Comparison of ENCODE assay signal across 7 mouse cellular contexts in the genomic region with DNA sequence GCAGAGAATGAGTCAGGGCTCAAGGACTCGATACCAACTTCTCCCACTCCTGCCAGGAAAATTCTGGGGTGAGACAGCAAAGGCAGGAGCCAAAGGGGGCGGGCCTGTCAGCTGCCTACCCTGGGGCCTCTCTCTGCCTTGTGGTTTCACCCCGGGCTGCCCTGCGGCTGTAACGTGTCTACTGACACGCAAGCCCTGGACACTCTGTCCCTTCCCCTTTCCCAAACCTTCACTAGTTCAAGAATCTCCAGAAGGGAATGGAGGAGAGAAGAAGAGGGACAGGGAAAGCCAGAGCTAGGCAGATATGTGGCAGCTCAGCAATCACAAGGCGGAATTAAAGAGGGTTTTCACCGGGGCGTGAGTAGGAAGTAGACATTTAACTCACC. TPM values are rescaled to one million over a fixed set of nuclear protein-coding genes. Genes with fewer than 3 reads are reported as not detected.
A peak's percentile ranks its signal among the peaks of the same experiment; 100 is the strongest.
DNase-seq lines count a peak whose midpoint lies in the region; ATAC-seq and TF ChIP-seq lines count a peak whose summit lies in the region.

No protein-coding gene starts in this region.

- H3K4me1 ChIP-seq in ES-E14 (ENCODE audit: control insufficient read depth in 2 of 2, insufficient read depth in 2 of 2, low read length in 2 of 2, poor library complexity in 1 of 2), result peaks cover 4 to 5% of the 10 kb centered on the region in 2 experiments; a peak in 2 of 4 replicates
- peaks cover 8% of the 10 kb centered on the region; the same call in 1 of the 2 replicates for H3K4me1 ChIP-seq in embryonic facial prominence, embryonic 14.5 days (ENCODE audit: control insufficient read depth, insufficient read depth, low read length)
- peaks cover 30% of the 10 kb centered on the region for H3K4me1 ChIP-seq in heart, embryonic 15.5 days (replicated peaks)
- H3K4me1 ChIP-seq in lung, embryonic 14.5 days (ENCODE audit: insufficient read depth), result no peaks in the 10 kb centered on the region
- H3K4me1 ChIP-seq in neural tube, embryonic 14.5 days (ENCODE audit: control insufficient read depth, insufficient read depth, low read length), result peaks cover 5% of the 10 kb centered on the region; the same call in 1 of the 2 replicates

- H3K36me3 ChIP-seq in ES-E14 (ENCODE audit: control insufficient read depth, insufficient read depth, low read length, poor library complexity, severe bottlenecking), result no peaks in the 10 kb centered on the region
- H3K36me3 ChIP-seq in embryonic facial prominence, embryonic 14.5 days (ENCODE audit: control insufficient read depth, insufficient read depth, low read length), result no peaks in the 10 kb centered on the region
- no peaks in the 10 kb centered on the region for H3K36me3 ChIP-seq in heart, embryonic 15.5 days
- no peaks in the 10 kb centered on the region for H3K36me3 ChIP-seq in lung, embryonic 14.5 days (ENCODE audit: insufficient read depth)
- no peaks in the 10 kb centered on the region for H3K36me3 ChIP-seq in neural tube, embryonic 14.5 days (ENCODE audit: control insufficient read depth, insufficient read depth, low read length)

- ATAC-seq in embryonic facial prominence, embryonic 14.5 days (ENCODE audit: low read depth), result 0 out of 2 replicates have a peak, but pooled peaks have one; percentile 28
- ATAC-seq in heart, embryonic 15.5 days (replicated peaks; ENCODE audit: insufficient number of reproducible peaks, insufficient read depth, low FRiP score, low read depth), result peak; percentile 83; the same call in 1 of the 2 replicates
- ATAC-seq in lung, embryonic 14.5 days (ENCODE audit: insufficient read depth), result peak; percentile 91
- ATAC-seq in neural tube, embryonic 14.5 days (ENCODE audit: low read depth), result no peak

- peak overlapping the region; percentile 67 to 74 for H3K4me3 ChIP-seq in ES-E14 (ENCODE audit: insufficient read depth in 1 of 2, low read depth in 1 of 2, low read length in 2 of 2, poor library complexity in 1 of 2, severe bottlenecking in 1 of 2)
- H3K4me3 ChIP-seq in embryonic facial prominence, embryonic 14.5 days (ENCODE audit: low read depth, low read length), result peak overlapping the region; percentile 44
- peak overlapping the region; percentile 56 for H3K4me3 ChIP-seq in heart, embryonic 15.5 days
- peak overlapping the region; percentile 40 for H3K4me3 ChIP-seq in lung, embryonic 14.5 days (ENCODE audit: low read depth, low read length)
- H3K4me3 ChIP-seq in neural tube, embryonic 14.5 days (ENCODE audit: low read depth, low read length), result peak overlapping the region; percentile 28

- H3K27ac ChIP-seq in ES-E14 (ENCODE audit: insufficient read depth, low read depth, low read length, poor library complexity, severe bottlenecking), result peak overlapping the region; percentile 93
- H3K27ac ChIP-seq in embryonic facial prominence, embryonic 14.5 days (replicated peaks; ENCODE audit: low read depth, low read length), result peak overlapping the region; percentile 31
- peak overlapping the region; percentile 92 for H3K27ac ChIP-seq in heart, embryonic 15.5 days
- H3K27ac ChIP-seq in lung, embryonic 14.5 days (ENCODE audit: low read depth), result peak overlapping the region; percentile 90
- no peak overlapping the region for H3K27ac ChIP-seq in neural tube, embryonic 14.5 days (ENCODE audit: low read depth, low read length)

- H3K9ac ChIP-seq in ES-E14 (ENCODE audit: insufficient read depth, low read depth, low read length, poor library complexity, severe bottlenecking), result peak overlapping the region; percentile 84
- H3K9ac ChIP-seq in embryonic facial prominence, embryonic 14.5 days (ENCODE audit: low read depth, low read length), result peak overlapping the region; percentile 57
- H3K9ac ChIP-seq in heart, embryonic 15.5 days, result peak overlapping the region; percentile 59
- H3K9ac ChIP-seq in lung, embryonic 14.5 days, result peak overlapping the region; percentile 64
- H3K9ac ChIP-seq in neural tube, embryonic 14.5 days (replicated peaks; ENCODE audit: low read depth, low read length), result peak overlapping the region; percentile 39; the same call in 1 of the 2 replicates

- 1% methylated on average over 9 of the region's 9 CpGs for WGBS in embryonic facial prominence, embryonic 14.5 days
- WGBS in heart, embryonic 15.5 days, result 2% methylated on average over 9 of the region's 9 CpGs
- under 1% methylated on average over 9 of the region's 9 CpGs for WGBS in lung, embryonic 14.5 days
- WGBS in neural tube, embryonic 14.5 days, result 5% methylated on average over 9 of the region's 9 CpGs

- TF ChIP-seq CTCF in lung, embryonic 14.5 days (IDR thresholded peaks at IDR 0.05; ENCODE audit: low read depth), result no peak

- no peaks in the 10 kb centered on the region for H3K9me3 ChIP-seq in ES-E14 (ENCODE audit: control insufficient read depth, insufficient read depth, low read depth, low read length)
- no peaks in the 10 kb centered on the region for H3K9me3 ChIP-seq in embryonic facial prominence, embryonic 14.5 days (ENCODE audit: control insufficient read depth, low read length)
- no peaks in the 10 kb centered on the region for H3K9me3 ChIP-seq in heart, embryonic 15.5 days (replicated peaks)
- H3K9me3 ChIP-seq in lung, embryonic 14.5 days (ENCODE audit: low read depth, low read length), result no peaks in the 10 kb centered on the region
- H3K9me3 ChIP-seq in neural tube, embryonic 14.5 days (ENCODE audit: control insufficient read depth, low read length), result no peaks in the 10 kb centered on the region

- H3K27me3 ChIP-seq in embryonic facial prominence, embryonic 14.5 days (replicated peaks; ENCODE audit: control insufficient read depth, insufficient read depth, low read length), result no peaks in the 10 kb centered on the region
- H3K27me3 ChIP-seq in heart, embryonic 15.5 days, result no peaks in the 10 kb centered on the region
- H3K27me3 ChIP-seq in lung, embryonic 14.5 days (ENCODE audit: insufficient read depth, low read length), result no peaks in the 10 kb centered on the region
- no peaks in the 10 kb centered on the region for H3K27me3 ChIP-seq in neural tube, embryonic 14.5 days (ENCODE audit: control insufficient read depth, insufficient read depth, low read length)

- DNase-seq in ES-E14 (ENCODE audit: low read depth, low spot score), result no peak
- peak; percentile 94 for DNase-seq in adrenal gland, adult 8-10 months
- DNase-seq in embryonic facial prominence, embryonic 14.5 days (ENCODE audit: low spot score), result peak; percentile 77
- peak; percentile 61 for DNase-seq in kidney, postnatal 10 days
- peak; percentile 87 for DNase-seq in lung, embryonic 14.5 days

- in situ Hi-C loops in ES-E14 (cut with MboI; ENCODE audit: low sequenced_read_pairs in 2 of 2, unreplicated experiment in 2 of 2), result no loop called here

- peak overlapping the region; percentile 84 for H3K4me2 ChIP-seq in embryonic facial prominence, embryonic 14.5 days (ENCODE audit: low read depth, low read length)
- H3K4me2 ChIP-seq in heart, embryonic 15.5 days, result peak overlapping the region; percentile 86
- H3K4me2 ChIP-seq in lung, embryonic 14.5 days, result peak overlapping the region; percentile 89
- peak overlapping the region; percentile 69 for H3K4me2 ChIP-seq in neural tube, embryonic 14.5 days (ENCODE audit: low read depth, low read length)

TF ChIP-seq in ES-E14, 5 proteins besides CTCF, POLR2A, EP300 and RAD21:
- no peak for TF ChIP-seq ZNF384 (IDR thresholded peaks at IDR 0.05; ENCODE audit: low read depth, low read length)
- no peak for TF ChIP-seq ZC3H11A (IDR thresholded peaks at IDR 0.05; ENCODE audit: borderline replicate concordance, low read depth, low read length)
- TF ChIP-seq MAFK (IDR thresholded peaks at IDR 0.05; ENCODE audit: insufficient read depth, low read depth, low read length), result no peak
- TF ChIP-seq CHD2 (IDR thresholded peaks at IDR 0.05; ENCODE audit: low read depth, low read length), result no peak
- TF ChIP-seq HCFC1 (IDR thresholded peaks at IDR 0.05; ENCODE audit: borderline replicate concordance, insufficient read depth, low read length), result no peak
TF ChIP-seq in ES-E14: peak in this region for 0.

RNA-seq across cellular contexts. Expression of a gene that starts 6.1 kb away (rescaled TPM):
- total RNA-seq in ES-E14 (2012; rRNA removed), result 53.8 and 76.8 TPM in 2 replicates
- 10 to 100 TPM; 31.1 to 42.8 (median 35.9) TPM for total RNA-seq in adrenal gland, adult 8-10 months (2022)
- 35.2 and 37.8 TPM in 2 replicates for polyA plus RNA-seq in embryonic facial prominence, embryonic 14.5 days (2014; fragmentation: Nextera tagmentation; extraction: Ambion mirVana)
- polyA plus RNA-seq in heart, embryonic 15.5 days (2015; fragmentation: Nextera tagmentation; extraction: Ambion mirVana), result 53.4 and 54.4 TPM in 2 replicates
- polyA plus RNA-seq in lung, embryonic 14.5 days (2014; fragmentation: Nextera tagmentation; extraction: Ambion mirVana), result 46.0 and 48.1 TPM in 2 replicates
- polyA plus RNA-seq in neural tube, embryonic 14.5 days (2014; fragmentation: Nextera tagmentation; extraction: Ambion mirVana), result 43.9 and 44.0 TPM in 2 replicates

RNA-seq across cellular contexts. Expression of a gene that starts 29.0 kb away (rescaled TPM):
- total RNA-seq in ES-E14 (2012; rRNA removed), result 86.1 and 107 TPM in 2 replicates
- total RNA-seq in adrenal gland, adult 8-10 months (2022), result 100 to 1,000 TPM in 2 of 4 experiments, 10 to 100 TPM in 2; 79.8 to 128 (median 106) TPM
- polyA plus RNA-seq in embryonic facial prominence, embryonic 14.5 days (2014; fragmentation: Nextera tagmentation; extraction: Ambion mirVana), result 72.5 and 76.8 TPM in 2 replicates
- polyA plus RNA-seq in heart, embryonic 15.5 days (2015; fragmentation: Nextera tagmentation; extraction: Ambion mirVana), result 90.4 and 90.7 TPM in 2 replicates
- polyA plus RNA-seq in lung, embryonic 14.5 days (2014; fragmentation: Nextera tagmentation; extraction: Ambion mirVana), result 70.7 and 76.2 TPM in 2 replicates
- 137 and 157 TPM in 2 replicates for polyA plus RNA-seq in neural tube, embryonic 14.5 days (2014; fragmentation: Nextera tagmentation; extraction: Ambion mirVana)

RNA-seq across cellular contexts. Expression of a gene that starts 42.4 kb away (rescaled TPM):
- total RNA-seq in ES-E14 (2012; rRNA removed), result 0.31 and 0.53 TPM in 2 replicates
- 1 to 10 TPM in 3 of 4 experiments, under 1 TPM in 1; 0.96 to 6.4 (median 4.0) TPM for total RNA-seq in adrenal gland, adult 8-10 months (2022)
- polyA plus RNA-seq in embryonic facial prominence, embryonic 14.5 days (2014; fragmentation: Nextera tagmentation; extraction: Ambion mirVana), result 0.08 and 0.15 TPM in 2 replicates
- polyA plus RNA-seq in heart, embryonic 15.5 days (2015; fragmentation: Nextera tagmentation; extraction: Ambion mirVana), result 0.05 and 0.10 TPM in 2 replicates
- polyA plus RNA-seq in lung, embryonic 14.5 days (2014; fragmentation: Nextera tagmentation; extraction: Ambion mirVana), result 0.08 and 0.09 TPM in 2 replicates
- polyA plus RNA-seq in neural tube, embryonic 14.5 days (2014; fragmentation: Nextera tagmentation; extraction: Ambion mirVana), result 0.49 and 0.71 TPM in 2 replicates

RNA-seq across cellular contexts. Expression of a gene that starts 52.9 kb away (rescaled TPM):
- 14.3 and 14.5 TPM in 2 replicates for total RNA-seq in ES-E14 (2012; rRNA removed)
- total RNA-seq in adrenal gland, adult 8-10 months (2022), result 10 to 100 TPM; 22.2 to 28.3 (median 24.9) TPM
- polyA plus RNA-seq in embryonic facial prominence, embryonic 14.5 days (2014; fragmentation: Nextera tagmentation; extraction: Ambion mirVana), result 3.0 and 3.1 TPM in 2 replicates
- polyA plus RNA-seq in heart, embryonic 15.5 days (2015; fragmentation: Nextera tagmentation; extraction: Ambion mirVana), result 3.0 and 3.5 TPM in 2 replicates
- polyA plus RNA-seq in lung, embryonic 14.5 days (2014; fragmentation: Nextera tagmentation; extraction: Ambion mirVana), result 1.9 and 2.7 TPM in 2 replicates
- 6.3 and 6.7 TPM in 2 replicates for polyA plus RNA-seq in neural tube, embryonic 14.5 days (2014; fragmentation: Nextera tagmentation; extraction: Ambion mirVana)
